Mouse (Mus musculus): ENCODE measurements at regions not wholly inside any gene's neighbourhood (a gene's known extent, or its start where the extent isn't known, plus 50 kb on each side); places are given as distances from the start of the nearest gene placed in this dataset.

DNA sequence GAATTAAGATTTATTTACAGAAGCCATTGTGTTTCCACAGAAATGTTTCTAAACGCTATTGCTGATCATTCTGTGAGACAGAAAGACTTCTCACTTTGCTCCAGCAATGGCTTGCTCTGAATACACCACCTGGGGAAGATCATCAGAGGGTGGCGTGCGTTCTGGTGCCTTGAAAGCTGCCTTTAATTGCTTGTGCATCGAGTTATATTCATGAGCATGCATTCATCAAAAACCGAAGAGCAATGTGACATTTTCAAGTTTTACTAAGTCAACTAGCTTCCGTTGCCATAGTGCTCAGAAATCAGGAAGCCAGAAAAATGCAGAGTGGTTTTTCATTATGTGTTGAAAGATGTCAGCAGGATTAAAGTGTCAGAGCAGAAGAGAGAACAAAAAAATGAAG lies 85.0 kb upstream of the Pcdh18 start:
- H3K27ac ChIP-seq (ENCODE audit: insufficient read depth, low read depth, low read length) = no peak overlapping the region
- 55% methylated on average over 6 of the region's 6 CpGs for WGBS
- no peak for TF ChIP-seq CTCF (conservative IDR thresholded peaks at IDR 0.05; ENCODE audit: insufficient read depth, insufficient read length, low read depth, low read length)
- H3K4me3 ChIP-seq (ENCODE audit: insufficient read depth, low read depth, low read length) = no peak overlapping the region
- no peak for DNase-seq
- H3K4me1 ChIP-seq (ENCODE audit: control insufficient read depth, insufficient read depth, low read length) = no peaks in the 10 kb centered on the region
- no peaks in the 10 kb centered on the region for H3K27me3 ChIP-seq (replicated peaks; ENCODE audit: control insufficient read depth, insufficient read depth, low read length)
- H3K36me3 ChIP-seq (ENCODE audit: control insufficient read depth, insufficient read depth, low read length) = no peaks in the 10 kb centered on the region

DNA sequence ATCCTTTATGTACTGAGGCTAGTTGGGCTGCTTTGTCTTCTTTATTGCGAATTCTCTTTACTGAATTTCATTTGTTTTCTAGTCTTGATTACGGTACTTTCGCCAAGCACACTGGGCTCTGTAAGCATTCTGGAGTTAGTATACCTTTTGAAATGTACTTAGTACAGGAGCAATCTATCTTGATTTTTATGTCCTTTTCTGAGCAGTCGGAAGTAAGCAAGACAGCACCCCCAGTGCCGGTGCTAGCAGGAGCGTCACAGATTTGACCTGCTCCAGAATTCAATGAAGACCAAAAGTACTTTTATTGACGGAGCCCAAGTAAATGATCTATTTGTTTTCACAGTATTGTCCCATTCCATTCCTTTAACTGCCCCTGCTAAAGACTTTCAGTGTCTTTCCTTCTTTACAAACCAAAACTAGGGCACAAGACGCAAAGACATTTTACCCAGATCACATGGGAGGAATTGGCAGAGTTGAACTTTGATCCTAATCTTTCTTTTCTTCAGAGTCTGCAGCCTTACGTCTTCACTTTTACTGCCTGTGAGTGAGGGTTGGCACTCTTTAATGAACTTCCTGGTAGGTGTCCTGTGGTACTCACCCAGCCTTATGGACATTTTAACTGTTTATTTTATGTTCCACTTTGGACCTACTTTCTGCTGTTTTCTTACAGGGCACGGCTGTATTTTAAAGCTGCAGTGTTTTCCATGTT lies 83.5 kb upstream of the Pcdh18 start:
- Histone ChIP-seq H3K4me3 (ENCODE audit: insufficient read depth, low read depth, low read length) (no peak overlapping the region), H3K27ac (ENCODE audit: insufficient read depth, low read depth, low read length) (no peak overlapping the region), H3K27me3 (replicated peaks; ENCODE audit: control insufficient read depth, insufficient read depth, low read length) (no peaks in the 10 kb centered on the region), H3K4me1 (ENCODE audit: control insufficient read depth, insufficient read depth, low read length) (no peaks in the 10 kb centered on the region), H3K36me3 (ENCODE audit: control insufficient read depth, insufficient read depth, low read length) (no peaks in the 10 kb centered on the region)
- DNase-seq = peak; percentile 33
- WGBS = 51% methylated on average over 10 of the region's 10 CpGs
- no peak for TF ChIP-seq POLR2A (IDR thresholded peaks at IDR 0.05; ENCODE audit: low read depth, low read length)
- no peak for TF ChIP-seq CTCF (conservative IDR thresholded peaks at IDR 0.05; ENCODE audit: insufficient read depth, insufficient read length, low read depth, low read length)

DNA sequence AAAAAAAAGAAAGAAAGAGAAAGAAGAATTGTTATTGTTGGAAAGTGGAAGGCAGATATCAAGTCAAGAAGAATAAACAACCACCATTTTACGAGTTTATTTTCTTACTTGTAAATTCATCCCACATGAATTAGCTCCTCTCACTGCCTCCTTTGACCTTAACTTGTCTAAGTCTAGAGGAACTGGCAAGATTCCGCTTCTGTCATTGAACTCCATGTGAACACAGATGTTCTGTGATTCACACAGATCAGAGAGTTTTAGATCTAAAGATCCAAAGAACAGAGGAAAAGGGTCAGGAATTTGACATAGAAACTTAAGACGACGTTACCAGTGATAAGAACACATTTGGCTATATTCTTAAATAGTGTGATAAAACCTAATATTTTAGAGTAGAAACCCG lies 57.3 kb upstream of the Pcdh18 start:
- peak; percentile 39 for DNase-seq
- TF ChIP-seq POLR2A (IDR thresholded peaks at IDR 0.05; ENCODE audit: low read depth, low read length) (no peak), CTCF (conservative IDR thresholded peaks at IDR 0.05; ENCODE audit: insufficient read depth, insufficient read length, low read depth, low read length) (no peak)
- Histone ChIP-seq H3K4me3 (ENCODE audit: insufficient read depth, low read depth, low read length) (no peak overlapping the region), H3K27ac (ENCODE audit: insufficient read depth, low read depth, low read length) (no peak overlapping the region), H3K27me3 (replicated peaks; ENCODE audit: control insufficient read depth, insufficient read depth, low read length) (no peaks in the 10 kb centered on the region), H3K4me1 (ENCODE audit: control insufficient read depth, insufficient read depth, low read length) (no peaks in the 10 kb centered on the region), H3K36me3 (ENCODE audit: control insufficient read depth, insufficient read depth, low read length) (no peaks in the 10 kb centered on the region)
- WGBS = 60% methylated on average over 5 of the region's 5 CpGs

DNA sequence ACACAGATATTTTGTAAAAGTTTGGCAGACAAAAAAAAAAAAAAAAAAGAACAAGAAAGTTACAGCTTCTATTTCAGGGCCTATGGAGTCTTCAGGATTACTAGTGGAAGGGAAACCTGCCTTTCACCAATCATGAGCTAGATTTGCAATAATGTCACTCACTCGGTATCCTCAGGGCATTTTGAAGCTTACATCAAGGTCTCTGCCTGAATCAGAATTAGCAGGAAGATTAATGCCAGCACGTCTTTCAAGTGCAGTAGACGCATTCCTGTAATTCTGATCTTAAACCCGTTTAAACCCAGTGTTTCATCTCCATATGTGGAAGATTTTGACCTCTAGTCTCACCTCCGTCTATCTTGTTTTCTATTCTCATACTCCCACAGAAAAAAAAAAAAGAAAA lies 50.6 kb upstream of the Pcdh18 start:
- no peak for TF ChIP-seq POLR2A (IDR thresholded peaks at IDR 0.05; ENCODE audit: low read depth, low read length)
- no peak for TF ChIP-seq CTCF (conservative IDR thresholded peaks at IDR 0.05; ENCODE audit: insufficient read depth, insufficient read length, low read depth, low read length)

DNA sequence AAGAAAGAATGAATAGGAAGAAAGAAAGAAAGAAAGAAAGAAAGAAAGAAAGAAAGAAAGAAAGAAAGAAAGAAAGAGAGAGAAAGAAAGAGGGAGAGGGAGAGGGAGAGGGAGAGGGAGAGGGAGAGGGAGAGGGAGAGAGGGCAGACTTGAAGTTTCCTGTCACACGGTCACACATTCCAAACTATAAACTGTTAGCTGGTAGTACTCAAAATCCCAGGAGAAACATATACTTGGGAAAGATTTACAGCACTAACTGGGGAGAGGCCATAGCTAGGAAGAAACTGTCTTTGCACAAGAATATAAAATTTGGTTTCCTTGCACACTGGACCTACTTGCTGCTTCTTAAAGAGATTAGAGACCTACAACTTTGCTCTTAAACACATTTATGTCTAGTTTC lies 50.2 kb upstream of the Pcdh18 start:
- TF ChIP-seq POLR2A (IDR thresholded peaks at IDR 0.05; ENCODE audit: low read depth, low read length) (no peak), CTCF (conservative IDR thresholded peaks at IDR 0.05; ENCODE audit: insufficient read depth, insufficient read length, low read depth, low read length) (no peak)
- H3K27ac ChIP-seq (ENCODE audit: insufficient read depth, low read depth, low read length) = no peak overlapping the region
- no peaks in the 10 kb centered on the region for H3K36me3 ChIP-seq (ENCODE audit: control insufficient read depth, insufficient read depth, low read length)
- H3K4me3 ChIP-seq (ENCODE audit: insufficient read depth, low read depth, low read length) = no peak overlapping the region
- H3K4me1 ChIP-seq (ENCODE audit: control insufficient read depth, insufficient read depth, low read length) = no peaks in the 10 kb centered on the region
- H3K27me3 ChIP-seq (replicated peaks; ENCODE audit: control insufficient read depth, insufficient read depth, low read length) = no peaks in the 10 kb centered on the region
- peak; percentile 19 for DNase-seq
- WGBS = 21% methylated on average over 1 of the region's 1 CpGs

More for the DNA sequence above, 50.6 kb upstream of the Pcdh18 start:
- no peaks in the 10 kb centered on the region for H3K4me1 ChIP-seq (ENCODE audit: control insufficient read depth, insufficient read depth, low read length)
- H3K36me3 ChIP-seq (ENCODE audit: control insufficient read depth, insufficient read depth, low read length) = no peaks in the 10 kb centered on the region
- no peak for DNase-seq
- 39% methylated on average over 5 of the region's 5 CpGs for WGBS
- H3K27me3 ChIP-seq (replicated peaks; ENCODE audit: control insufficient read depth, insufficient read depth, low read length) = no peaks in the 10 kb centered on the region
- H3K27ac ChIP-seq (ENCODE audit: insufficient read depth, low read depth, low read length) = no peak overlapping the region
- H3K4me3 ChIP-seq (ENCODE audit: insufficient read depth, low read depth, low read length) = no peak overlapping the region

Measured in kidney, adult 2 months (tissue).